Mouse (Mus musculus): ENCODE measurements around the gene Ppargc1a.

The Ppargc1a gene

DNA sequence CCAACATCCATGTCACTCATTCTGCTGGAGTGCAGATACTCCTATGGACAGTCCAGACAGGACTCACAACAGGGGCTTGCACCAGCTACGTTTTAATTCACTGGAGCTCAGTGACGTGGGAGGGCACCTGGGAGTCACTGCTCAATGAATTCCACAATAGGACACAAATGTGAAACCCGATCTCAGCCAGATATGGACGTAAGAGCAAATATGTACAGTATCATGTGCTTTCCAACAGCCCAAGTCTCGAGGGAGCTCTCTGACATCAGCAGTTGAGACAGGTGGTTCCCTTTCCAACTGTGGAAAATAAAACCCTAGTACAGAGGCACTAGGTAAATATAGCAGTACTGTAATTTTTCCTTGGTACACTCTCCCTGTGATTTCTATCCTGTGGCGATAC is at the start of gene Ppargc1a:
Gene Ppargc1a (minus strand): TSS at position 68 of the 400 bp plus-strand sequence.
- no peak for DNase-seq

DNA sequence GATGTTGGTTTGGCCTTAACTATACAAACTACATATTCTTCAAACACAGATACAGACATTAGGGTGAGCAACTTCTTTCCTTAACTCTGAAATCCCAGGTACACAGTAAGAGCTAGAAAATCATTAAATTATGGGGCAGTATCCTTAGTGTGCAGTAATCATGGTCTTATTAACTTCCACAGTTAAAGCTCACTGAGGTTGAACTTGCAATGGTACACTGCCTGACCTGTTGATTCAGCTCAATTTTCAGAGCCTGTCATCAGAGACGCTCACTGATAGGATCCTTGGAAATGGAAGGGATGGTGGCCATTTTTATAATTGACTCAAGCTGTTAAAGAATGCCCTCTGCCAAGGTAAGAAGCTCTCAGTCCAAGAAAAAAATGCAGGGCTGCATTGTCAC is 49.4 kb upstream of the Ppargc1a start:
- DNase-seq = no peak

DNA sequence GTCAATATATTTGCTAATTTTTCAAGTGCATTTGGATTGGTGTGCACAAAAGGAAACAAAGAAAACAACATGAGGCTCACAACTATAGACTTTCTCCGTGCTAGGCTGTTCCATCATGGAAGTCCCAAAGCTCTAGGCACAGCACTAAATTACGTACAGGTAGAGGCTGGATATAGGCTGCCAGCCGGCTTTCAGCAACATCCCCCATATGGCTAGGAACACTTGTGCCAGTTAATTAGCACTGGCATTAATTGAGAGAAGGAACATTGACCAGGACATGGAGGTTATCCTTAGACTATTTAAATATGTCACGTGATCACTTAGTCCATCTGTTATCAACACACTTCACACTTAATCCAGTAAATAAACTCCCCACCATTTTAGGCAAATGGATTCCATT is 44.5 kb upstream of the Ppargc1a start:
- no peak for DNase-seq

DNA sequence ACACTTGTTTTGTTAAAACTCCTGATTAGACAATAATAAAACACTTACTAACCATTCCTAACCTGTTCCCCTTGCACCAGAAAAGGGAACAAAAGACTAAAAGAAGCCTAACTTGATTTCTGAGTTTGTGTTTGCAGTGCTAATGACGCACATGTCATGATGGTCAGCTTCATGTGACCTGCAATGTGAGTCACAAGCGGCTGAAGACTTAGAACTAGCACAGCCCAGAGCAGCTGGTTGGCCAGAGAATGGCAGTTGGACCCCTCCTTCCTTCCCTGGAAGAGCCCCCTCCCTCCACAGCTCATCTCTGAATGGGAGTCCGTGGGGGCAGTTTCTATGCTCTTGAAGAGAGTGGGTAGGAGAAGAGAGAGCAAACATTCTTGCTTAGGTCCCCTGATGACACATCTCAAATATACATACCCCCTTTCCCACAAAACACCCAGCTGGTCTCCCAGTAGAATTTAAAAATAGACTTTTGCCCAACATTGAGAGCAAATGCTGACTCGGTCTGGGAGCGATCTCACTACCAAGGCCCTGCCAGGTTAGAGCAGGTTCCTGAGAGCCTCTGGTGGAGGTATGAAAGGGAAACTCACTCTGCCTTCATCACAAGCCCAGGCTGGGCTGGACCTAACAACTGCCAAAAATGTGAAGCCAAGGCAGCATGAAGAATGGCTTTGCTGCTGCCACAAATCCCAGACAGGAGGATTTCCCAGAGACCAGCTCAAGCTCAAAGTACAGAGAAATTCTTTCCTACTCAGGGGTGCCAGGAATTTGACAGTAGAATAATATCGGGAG is 40.4 kb upstream of the Ppargc1a start:
- no peak for DNase-seq

DNA sequence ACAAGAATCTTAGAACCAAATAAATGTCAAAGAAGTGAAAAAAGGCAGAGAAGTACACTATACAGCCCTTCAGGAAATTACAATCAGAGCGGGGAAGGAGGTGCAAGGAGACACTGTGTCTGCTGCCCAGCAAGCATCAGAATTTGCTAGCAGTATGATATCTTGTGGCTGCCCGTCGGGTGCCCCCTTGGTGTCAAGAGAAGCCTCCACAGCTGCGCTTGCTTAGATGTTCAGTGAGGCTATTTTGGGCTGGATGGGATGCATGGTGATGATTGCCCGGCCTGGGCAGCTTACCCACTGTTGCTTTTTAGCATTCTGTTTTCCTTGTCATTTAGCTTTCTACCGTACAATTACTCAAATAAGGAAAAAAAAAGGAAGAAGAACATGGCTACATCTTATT is 32.0 kb upstream of the Ppargc1a start:
- DNase-seq = no peak

DNA sequence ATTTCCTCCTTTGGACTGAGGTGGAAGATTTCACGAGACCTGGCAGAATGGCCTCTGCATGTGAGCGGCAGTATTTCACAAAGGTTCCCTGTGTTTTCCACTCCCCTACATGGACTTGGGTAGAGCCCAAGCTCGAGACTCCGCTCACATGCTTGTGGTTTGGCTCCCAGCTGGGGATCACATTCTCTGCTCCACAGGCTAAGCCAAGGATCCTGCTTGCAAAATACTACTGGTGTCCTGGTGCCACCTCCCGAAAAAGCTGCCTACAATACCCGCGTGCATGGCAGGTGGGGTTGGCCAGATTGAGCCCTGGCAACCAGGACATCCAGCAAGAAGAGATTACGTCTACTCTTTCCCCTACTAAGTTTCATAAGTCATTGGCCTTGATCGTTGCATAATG is 28.1 kb upstream of the Ppargc1a start:
- DNase-seq = no peak

DNA sequence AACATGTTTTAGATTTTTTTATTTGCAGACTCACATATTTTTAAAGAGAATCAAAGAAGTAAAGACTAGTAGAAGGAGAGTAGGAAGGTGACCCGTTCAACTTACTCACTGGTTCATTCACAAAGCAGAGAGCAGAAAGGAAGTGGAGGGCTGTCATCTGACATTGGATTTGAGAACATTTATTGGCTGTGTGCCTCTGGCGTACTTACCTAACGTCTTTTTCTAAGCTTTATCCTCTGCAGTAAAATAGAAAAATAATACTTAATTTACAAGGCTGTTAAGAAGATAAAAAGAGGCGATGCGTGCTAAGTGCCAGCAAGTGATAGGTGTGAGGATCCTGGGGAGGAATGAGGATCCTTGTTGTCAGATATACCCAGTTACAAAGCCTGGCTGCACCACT is 24.7 kb upstream of the Ppargc1a start:
- DNase-seq = no peak

DNA sequence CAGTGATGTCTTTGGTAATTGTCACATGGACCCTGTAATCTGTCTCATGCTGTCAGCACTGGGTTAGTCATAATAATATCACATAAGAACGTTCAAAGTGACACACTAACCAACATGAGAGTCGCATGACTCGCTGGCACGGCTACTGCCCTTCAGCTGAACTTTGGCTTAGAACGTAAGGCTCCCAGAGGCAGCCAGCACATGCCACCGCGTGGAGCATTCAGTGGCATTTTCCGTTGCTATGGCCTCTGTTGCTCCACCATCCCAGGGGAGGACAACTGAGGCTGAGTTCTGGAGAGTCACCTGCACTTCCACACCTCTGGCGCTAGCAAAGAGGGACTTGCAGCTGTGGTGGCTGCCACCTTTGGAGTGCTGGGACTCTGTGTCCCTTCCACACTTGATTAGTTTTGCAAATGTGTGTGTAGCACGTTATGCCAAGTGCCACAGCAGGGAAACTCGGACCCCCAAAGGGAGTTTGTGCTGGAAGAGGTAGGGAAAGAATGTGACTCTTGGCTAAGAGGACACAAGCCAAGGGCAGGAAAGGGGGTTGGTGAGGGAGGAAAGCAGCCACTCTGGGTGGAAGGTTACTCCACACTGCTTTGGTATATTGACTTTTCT is 24.1 kb upstream of the Ppargc1a start:
- DNase-seq = no peak

DNA sequence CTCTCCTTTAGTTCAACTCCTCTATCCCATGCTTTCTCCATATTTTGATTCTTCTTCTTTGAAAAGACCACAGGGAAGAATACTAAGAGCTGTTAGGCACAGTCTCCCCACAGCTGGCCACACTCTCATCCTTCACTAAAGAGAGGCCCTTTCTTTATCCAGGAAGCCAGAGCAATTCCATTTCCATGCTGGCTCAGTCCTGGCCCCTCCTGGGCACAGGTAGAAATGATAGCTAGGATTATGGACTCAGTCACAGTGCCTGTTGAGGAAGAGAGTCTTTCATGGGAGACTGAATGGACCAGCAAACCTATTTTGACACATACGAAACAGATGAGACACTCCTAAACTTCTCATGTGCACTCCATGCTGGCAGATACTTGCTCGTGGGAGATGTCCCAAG is 18.7 kb upstream of the Ppargc1a start:
- no peak for DNase-seq

DNA sequence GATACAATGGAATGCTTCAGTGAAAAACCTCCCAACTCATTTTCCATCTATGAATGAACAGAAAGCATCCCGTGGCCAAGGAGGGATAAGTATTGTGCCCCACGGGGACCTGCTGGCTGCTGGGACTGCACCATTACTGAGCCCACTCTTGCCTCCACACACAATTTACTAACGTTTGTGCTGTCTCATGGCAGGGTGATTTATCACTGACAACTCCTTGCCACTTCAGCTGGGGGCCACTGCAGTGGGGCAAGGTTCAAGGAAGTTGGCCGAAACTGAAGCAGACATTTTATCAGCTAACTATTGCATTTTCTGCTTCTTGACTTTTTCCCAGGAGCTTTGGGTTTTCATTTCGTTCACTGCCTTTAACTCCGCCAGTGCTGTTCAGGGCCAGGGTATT is 17.5 kb upstream of the Ppargc1a start:
- no peak for DNase-seq

DNA sequence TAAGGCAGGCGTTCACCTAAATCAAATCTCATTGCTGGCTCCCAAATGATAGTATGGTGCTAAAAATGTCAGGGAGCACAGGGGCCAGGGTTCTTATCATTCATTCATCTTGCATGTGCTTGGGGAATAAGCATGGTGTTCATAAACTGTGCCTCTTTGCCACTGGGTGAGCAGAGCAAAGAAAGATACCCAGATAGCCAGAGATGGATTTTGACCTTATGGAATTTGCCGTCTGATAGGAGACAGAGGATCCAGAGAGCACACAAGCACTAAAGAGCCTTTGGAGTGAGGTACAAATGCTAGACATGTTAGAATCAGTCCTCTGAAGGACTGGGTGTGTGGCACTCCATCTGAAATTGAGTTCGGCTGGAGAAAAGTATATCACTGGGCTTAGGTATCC is 16.7 kb upstream of the Ppargc1a start:
- DNase-seq = no peak

DNA sequence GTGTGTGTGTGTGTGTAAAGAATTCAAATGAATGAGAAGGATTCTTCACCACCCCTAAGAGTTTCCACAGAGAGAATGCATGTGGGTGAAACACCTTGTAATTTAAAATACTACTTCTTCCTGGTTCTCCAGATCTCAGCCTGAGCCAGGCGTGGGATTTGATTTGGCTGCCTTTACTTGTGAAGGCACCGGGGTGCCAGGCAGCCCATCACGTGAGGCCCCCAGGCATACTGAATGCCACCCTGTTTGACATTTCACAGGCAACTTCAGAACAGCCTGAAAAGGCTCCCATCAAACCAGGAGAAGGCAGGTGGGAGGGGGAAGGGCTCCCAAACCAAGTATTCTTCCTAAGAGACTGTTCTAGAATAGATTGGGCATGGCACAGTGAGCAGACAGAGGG is 16.1 kb upstream of the Ppargc1a start:
- no peak for DNase-seq

DNA sequence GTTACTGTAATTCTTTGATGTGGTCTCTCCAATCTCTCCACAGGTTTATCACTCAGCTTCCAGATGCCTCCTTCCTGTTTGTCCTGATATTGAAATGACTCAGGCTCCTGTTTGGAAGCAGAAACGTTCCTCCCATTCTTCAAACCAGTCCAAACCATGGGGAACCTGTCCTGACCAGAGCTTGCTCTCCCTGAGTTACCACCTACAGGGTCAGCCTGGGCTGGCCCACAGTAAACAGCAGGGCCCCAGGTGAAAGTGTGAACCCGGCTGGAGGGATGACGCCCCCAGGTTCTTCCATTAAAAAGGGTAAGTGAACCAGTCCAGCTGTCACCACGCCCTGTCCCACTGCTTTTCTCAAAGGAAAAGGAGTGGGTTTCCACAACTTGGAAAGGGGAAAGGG is 15.5 kb upstream of the Ppargc1a start:
- no peak for DNase-seq

DNA sequence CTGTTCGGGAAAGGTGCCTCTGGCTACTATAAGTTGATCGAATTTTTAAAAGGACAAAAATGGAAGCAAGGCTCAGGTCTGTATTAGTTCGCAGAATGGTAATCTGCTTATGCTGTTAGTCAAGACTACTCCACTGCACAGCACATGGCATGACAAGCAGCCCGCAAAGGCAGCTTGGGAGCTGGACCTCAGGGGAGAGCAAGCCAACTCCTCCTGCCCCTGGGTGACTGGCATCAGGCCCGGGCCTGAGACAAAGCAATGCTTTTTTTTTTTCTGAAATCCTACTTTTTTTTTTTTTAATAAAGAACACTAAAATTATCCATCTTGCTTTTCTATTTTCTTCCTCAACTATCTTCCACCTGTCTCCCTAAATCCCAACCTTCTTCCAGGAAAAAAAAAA is 15.1 kb upstream of the Ppargc1a start:
- no peak for DNase-seq

DNA sequence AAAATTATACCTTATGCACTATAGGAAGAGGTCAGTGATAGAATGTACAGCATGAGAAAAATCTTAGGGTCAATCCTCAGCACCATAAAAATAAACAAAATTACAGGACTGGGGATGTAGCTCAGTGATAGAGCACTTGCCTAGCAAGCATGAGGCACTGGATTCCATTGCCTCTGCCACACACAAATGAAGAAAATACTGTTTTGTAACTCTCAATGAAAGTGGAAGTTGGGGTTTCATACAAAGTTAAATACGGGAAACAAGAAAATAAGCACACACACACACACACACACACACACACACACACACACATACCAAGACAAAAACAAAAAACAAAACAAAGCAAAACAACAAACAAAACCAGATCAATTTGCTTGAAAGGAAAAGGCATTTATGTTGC is 10.1 kb upstream of the Ppargc1a start:
- DNase-seq = no peak

DNA sequence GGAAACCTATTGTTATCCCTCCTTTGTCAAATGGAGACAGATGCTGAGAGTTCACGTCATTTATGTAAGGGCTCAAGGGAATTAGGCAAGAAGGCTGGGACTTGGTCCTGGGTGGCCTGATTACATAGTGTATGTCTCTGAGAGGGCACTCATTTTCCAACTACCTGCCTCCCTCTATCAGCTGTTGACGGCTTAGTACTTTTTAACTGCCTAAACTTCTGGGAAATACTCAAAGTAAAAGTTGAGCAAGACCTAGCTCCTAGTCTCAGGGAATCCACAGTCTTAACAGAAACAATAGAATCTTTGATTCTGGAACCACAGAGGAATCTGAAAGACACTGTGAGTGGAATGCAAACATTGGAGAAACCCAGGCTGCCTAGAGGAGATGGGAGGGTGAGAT is 6.2 kb upstream of the Ppargc1a start:
- no peak for DNase-seq

DNA sequence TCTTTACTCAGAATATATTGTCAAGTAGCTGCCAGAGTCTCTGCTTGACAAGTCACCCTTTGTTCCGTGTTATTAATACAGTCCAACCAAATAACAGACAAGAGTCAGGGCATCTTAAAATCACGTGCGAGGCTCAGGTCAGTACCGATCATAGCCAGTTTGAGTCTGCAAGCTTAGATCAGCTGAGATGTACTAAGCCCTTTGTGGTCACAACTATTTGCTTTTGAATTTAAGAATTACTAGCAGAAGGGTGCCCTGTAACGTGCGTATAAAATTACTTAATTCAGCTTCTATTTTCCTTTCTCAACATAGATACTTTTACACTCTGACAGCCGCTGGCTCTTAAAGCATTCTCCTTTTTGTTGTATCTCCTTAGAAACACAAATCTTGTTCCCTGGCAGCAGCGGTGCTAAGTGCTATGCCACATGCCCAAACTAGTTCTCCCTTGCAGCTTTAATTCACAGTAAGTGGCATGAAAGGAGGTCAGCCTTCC is 718 bp upstream of the Ppargc1a start:
- no peak for DNase-seq

DNA sequence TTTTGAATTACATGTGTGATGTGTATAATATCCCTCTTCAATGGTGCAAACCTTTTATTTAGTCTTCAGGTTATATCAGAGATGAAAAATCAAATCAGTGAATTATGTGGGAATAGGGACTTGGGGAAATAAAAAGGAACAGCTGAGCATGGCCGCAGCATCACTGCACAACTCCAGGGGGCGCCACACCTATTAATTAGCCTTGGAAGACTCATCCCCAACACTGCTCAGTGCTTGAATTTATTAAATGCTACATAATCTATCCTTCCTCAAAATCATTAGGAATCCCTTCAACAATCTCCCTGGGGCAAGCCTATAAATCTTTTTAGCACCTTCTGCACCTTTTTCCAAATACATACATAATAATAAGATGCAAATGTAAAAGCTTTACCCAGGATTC is 1.9 kb downstream of the Ppargc1a start:
- no peak for DNase-seq

DNA sequence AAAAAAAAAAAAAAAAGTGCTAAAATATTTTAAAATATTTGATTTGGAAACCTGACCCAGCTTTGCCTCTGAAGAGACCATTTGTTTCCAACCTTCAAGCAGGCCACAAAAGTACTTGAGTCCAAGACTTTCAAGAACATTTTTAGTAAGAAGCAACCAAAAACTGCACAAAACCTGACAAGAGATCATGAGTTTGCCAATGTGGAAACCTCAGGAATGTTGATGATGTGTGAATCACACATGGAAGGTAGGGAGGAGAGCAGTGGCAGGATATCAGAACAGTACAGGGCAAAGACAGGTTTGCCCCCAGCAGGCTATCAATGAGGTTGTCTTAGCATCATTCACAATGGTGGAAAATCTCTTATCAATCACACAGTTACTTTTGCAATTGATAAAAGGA is 2.5 kb downstream of the Ppargc1a start:
- no peak for DNase-seq

DNA sequence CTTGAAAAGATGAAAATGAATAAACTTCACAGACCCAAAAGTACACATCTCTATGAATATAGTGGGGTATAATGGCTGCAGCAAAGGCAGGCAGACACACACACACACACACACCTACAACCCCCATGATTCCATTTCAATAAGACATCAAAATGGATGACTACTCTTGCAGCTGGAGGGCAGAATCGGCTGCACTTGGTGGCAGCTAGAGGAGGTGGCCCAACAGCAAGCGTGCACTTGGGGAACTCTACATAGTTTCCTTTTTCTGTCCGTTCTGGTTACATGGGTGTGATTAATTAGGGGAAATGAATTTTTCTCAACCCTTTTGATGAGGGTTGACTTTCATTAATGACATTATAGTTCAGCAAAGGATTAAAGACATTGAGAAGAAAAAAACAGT is 4.0 kb downstream of the Ppargc1a start:
- DNase-seq = no peak

DNA sequence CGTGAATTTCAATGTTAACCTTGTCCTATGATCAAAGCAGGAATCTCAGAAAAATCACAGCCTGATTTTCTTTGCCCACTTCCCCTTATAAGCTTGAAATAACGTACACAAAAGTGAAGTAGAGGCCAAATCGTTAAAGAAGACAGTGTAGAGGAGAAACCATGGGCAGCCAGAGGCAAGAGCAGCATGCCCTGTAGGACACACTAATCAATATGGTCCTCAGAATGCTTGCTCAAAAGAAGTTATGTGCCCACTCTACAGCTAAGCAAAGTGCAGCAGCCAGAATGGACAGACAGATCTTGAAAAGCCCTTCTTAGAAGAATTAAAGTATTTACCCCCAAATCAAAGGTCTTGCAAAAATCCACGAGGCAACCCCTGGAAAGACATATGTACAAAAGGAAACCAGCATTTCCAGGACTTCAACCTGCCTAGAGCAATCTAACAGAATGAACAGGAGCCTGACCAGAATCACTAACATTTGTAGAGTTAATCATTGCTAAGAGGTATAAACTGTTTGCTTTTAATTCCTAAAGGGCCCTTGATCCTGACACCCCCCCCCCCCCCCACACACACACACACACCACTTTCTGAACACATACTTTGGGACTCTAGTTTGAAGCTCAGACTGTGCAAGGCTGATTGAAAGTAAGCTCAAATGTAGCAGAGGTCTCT is 9.8 kb downstream of the Ppargc1a start:
- no peak for DNase-seq

DNA sequence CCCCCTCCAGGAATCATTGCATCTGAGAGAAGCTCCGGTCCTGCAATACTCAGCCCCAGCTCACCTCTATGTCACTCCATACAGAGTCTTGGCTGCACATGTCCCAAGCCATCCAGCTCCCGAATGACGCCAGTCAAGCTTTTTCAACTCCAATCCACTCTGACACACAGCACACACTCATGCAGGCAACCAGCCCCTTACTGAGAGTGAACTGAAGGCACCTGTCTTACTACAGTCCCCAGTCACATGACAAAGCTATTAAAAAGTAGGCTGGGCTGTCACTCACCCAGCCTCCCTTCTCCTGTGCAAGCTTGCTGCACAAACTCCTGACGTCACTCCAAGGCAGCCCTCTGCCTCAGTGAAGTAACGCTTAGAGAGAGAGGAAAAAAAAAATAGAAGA is 13.9 kb downstream of the Ppargc1a start:
- peak in 1 of 2 experiments; percentile 5 for DNase-seq

DNA sequence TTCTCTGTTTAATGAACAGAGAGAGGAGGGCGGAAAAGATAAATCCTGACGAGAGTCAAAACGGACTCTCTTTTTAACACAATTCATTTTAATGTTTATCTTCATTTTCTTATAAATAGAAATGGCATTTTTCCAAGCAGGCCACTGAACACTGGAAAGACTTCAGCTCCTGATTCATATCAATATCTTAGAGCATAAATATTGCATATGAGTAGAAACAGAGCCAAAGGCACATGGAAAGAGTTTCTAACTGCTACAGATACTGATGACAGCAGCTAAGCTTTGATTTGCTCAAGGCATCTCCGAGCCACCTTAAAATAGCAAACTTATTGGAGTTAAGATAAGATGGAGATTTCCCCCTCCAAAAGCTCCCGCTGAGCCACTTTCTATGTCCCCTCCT is 14.3 kb downstream of the Ppargc1a start:
- DNase-seq = no peak

DNA sequence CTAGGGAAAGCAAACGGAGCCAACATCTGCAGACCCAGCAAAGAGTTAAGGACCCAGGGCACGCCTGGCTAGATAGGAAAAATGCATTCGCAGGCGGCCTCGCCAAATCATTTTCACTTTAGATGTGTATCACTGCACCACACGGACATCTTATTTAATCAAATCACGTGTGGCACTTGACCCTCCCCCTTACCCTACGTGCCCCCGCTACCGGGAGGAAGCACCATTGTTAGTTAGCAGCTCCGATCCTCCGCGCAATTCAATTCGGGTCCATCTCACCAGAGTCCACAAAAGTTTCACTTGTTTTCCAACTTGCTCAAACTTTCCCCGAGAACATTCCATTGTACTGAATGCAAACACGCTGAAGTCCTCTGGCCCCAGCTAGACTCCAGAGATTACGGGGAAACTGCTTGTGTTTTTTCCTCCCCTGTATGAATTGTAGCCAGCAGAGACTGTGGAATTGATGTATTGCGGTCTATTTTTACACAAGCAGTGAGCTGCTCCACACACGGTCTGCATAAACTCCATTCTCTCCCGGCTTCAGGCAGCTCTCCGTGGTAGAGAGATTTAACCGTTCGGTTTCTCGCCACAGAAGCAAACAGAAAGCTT is 14.9 kb downstream of the Ppargc1a start:
- peak; percentile 9 to 10 for DNase-seq
